Mouse (Mus musculus) macrophage (primary cell): ENCODE data around the gene Olfr65. TPM values are rescaled to one million over a fixed set of nuclear protein-coding genes. Genes with fewer than 3 reads are reported as not detected.

Experiments
- H3K27ac ChIP-seq: fragments of 350-480 bp; formaldehyde crosslinking; 2 replicates; pipeline ENCODE4 v1.9.0; 2021
- H3K36me3 ChIP-seq: fragments of 350-480 bp; formaldehyde crosslinking; 2 replicates; pipeline ENCODE4 v1.9.0; 2021; ENCODE audit errors: inconsistent target
- H3K4me3 ChIP-seq: fragments of 350-480 bp; formaldehyde crosslinking; 2 replicates; pipeline ENCODE4 v1.9.0; 2021; ENCODE audit errors: inconsistent target
- H3K79me2 ChIP-seq: fragments of 350-480 bp; formaldehyde crosslinking; 2 replicates; pipeline ENCODE4 v1.9.0; 2021; ENCODE audit errors: inconsistent target
- WGBS: methylation state at CpG from one replicate; pipeline ENCODE4 v1.1.7; 2026; ENCODE audit warnings: inconsistent platforms; ENCODE audit not compliant: missing documents; 5-methylcytosine and 5-hydroxymethylcytosine counted together
- polyA plus RNA-seq: library from polyadenylated mRNA; stranded (reverse); fragments of 250-400 nt; gene quantifications from 3 replicates; pipeline ENCODE4 v1.2.4, GENCODE M21; 2018; ENCODE audit warnings: inconsistent platforms

Gene Olfr65
- polyA plus RNA-seq, 1 experiment from 2014 or later, result not detected

GRCm38 (mm10) chr7:103934264-103934663, 31.0 kb downstream of the Olfr65 start, which contains the start of gene Olfr632:
TSS of gene Olfr632 (plus strand) at chr7:103934347.
- no peak within 1 kb of the TSS for H3K27ac ChIP-seq
- no peaks in the 10 kb centered on the region for H3K79me2 ChIP-seq
- 87% methylated on average over 2 of the region's 2 CpGs for WGBS
- no peaks in the 10 kb centered on the region for H3K36me3 ChIP-seq
- H3K4me3 ChIP-seq, result no peak within 1 kb of the TSS

DNA sequence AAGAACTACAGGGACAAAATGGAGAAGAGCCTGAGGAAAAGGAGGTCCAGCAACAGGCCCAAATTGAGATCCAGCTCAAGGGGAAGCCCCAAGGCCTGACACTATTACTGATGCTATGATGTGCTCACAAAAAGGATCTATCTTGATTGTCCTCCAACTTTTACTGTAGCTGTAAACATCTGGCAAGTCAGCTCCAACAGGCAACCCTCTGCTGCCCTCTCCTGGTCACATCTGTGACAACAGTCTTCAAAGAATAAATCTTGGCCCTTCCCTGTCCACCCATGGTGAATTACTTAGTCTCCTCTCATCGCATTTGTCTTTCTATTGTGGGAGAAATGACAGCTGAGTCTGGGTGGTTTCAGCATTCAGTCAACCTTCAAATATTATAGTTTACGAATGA, 39.4 kb downstream of the Olfr65 start:
- H3K36me3 ChIP-seq, result no peaks in the 10 kb centered on the region
- WGBS, result 28% methylated on average over 2 of the region's 2 CpGs
- H3K4me3 ChIP-seq, result no peak overlapping the region
- H3K27ac ChIP-seq, result no peak overlapping the region
- H3K79me2 ChIP-seq, result no peaks in the 10 kb centered on the region

- Histone ChIP-seq H3K36me3 (no peaks in the 10 kb centered on the region), H3K79me2 (no peaks in the 10 kb centered on the region), H3K4me3 (no peak within 1 kb of the TSS), H3K27ac (no peak within 1 kb of the TSS)
These were observed 40.9 kb downstream of the Olfr65 start, which contains the start of gene Olfr633 for GRCm38 (mm10) chr7:103944137-103944536. TSS of gene Olfr633 (plus strand) at chr7:103944437.

Other genes starting within 250 kb of the Olfr65 start
- not detected in 3 replicates for gene Olfr623, start 239.8 kb upstream of the Olfr65 start, polyA plus RNA-seq
- gene Olfr624, start 232.3 kb upstream of the Olfr65 start, polyA plus RNA-seq, result 0.09 to 0.15 TPM (median 0.09 TPM) in 3 replicates
- not detected in 3 replicates for gene Olfr625-ps1, start 220.8 kb upstream of the Olfr65 start, polyA plus RNA-seq
- gene Olfr243, start 188.8 kb upstream of the Olfr65 start, polyA plus RNA-seq, result not detected in 3 replicates
- gene Olfr628, start 173.1 kb upstream of the Olfr65 start, polyA plus RNA-seq, result not detected in 3 replicates
- gene Olfr629, start 158.5 kb upstream of the Olfr65 start, polyA plus RNA-seq, result not detected in 3 replicates
- not detected in 3 replicates for gene Olfr630, start 146.2 kb upstream of the Olfr65 start, polyA plus RNA-seq
- gene Olfr69, start 131.9 kb upstream of the Olfr65 start, polyA plus RNA-seq, result not detected in 3 replicates
- not detected in 3 replicates for gene Olfr68, start 123.8 kb upstream of the Olfr65 start, polyA plus RNA-seq
- gene Olfr67, start 111.7 kb upstream of the Olfr65 start, polyA plus RNA-seq, result not detected in 3 replicates
- not detected in 3 replicates for gene Hbb-bt, start 89.5 kb upstream of the Olfr65 start, polyA plus RNA-seq
- not detected in 3 replicates for gene Hbb-bs, start 75.4 kb upstream of the Olfr65 start, polyA plus RNA-seq
- gene Hbb-bh2, start 63.0 kb upstream of the Olfr65 start, polyA plus RNA-seq, result not detected in 3 replicates
- gene Hbb-bh1, start 60.3 kb upstream of the Olfr65 start, polyA plus RNA-seq, result not detected in 3 replicates
- gene Hbb-y, start 50.3 kb upstream of the Olfr65 start, polyA plus RNA-seq, result not detected in 3 replicates
- not detected in 3 replicates for gene Olfr66, start 17.2 kb upstream of the Olfr65 start, polyA plus RNA-seq
- gene Olfr64, start 9.0 kb upstream of the Olfr65 start, polyA plus RNA-seq, result not detected in 3 replicates
- gene Olfr631, start 25.3 kb downstream of the Olfr65 start, polyA plus RNA-seq, result not detected in 3 replicates
- not detected in 3 replicates for gene Olfr632, start 30.9 kb downstream of the Olfr65 start, polyA plus RNA-seq
- not detected in 3 replicates for gene Olfr633, start 41.0 kb downstream of the Olfr65 start, polyA plus RNA-seq
- not detected in 3 replicates for gene Olfr635, start 67.7 kb downstream of the Olfr65 start, polyA plus RNA-seq
- not detected in 3 replicates for gene Olfr638, start 95.3 kb downstream of the Olfr65 start, polyA plus RNA-seq
- gene Olfr639, start 113.8 kb downstream of the Olfr65 start, polyA plus RNA-seq, result not detected in 3 replicates
- gene Olfr640, start 122.1 kb downstream of the Olfr65 start, polyA plus RNA-seq, result not detected in 3 replicates
- not detected in 3 replicates for gene Olfr641, start 132.0 kb downstream of the Olfr65 start, polyA plus RNA-seq
- not detected in 3 replicates for gene Olfr642, start 149.2 kb downstream of the Olfr65 start, polyA plus RNA-seq
- gene 4930516K23Rik, start 158.0 kb downstream of the Olfr65 start, polyA plus RNA-seq, result not detected in 3 replicates
- gene Olfr644, start 168.4 kb downstream of the Olfr65 start, polyA plus RNA-seq, result not detected in 3 replicates
- gene Olfr645, start 182.0 kb downstream of the Olfr65 start, polyA plus RNA-seq, result not detected in 3 replicates
- gene Olfr646, start 201.4 kb downstream of the Olfr65 start, polyA plus RNA-seq, result not detected in 3 replicates
- not detected in 3 replicates for gene Ubqln5, start 226.3 kb downstream of the Olfr65 start, polyA plus RNA-seq
- gene Olfr643, start 233.9 kb downstream of the Olfr65 start, polyA plus RNA-seq, result not detected in 3 replicates
- gene Ubqln3, start 239.8 kb downstream of the Olfr65 start, polyA plus RNA-seq, result not detected in 3 replicates
- gene Ubqlnl, start 247.1 kb downstream of the Olfr65 start, polyA plus RNA-seq, result not detected in 3 replicates